Mouse (Mus musculus) CH12.LX (cell line): ENCODE measurements at regions not wholly inside any gene's neighbourhood (a gene's known extent, or its start where the extent isn't known, plus 50 kb on each side); places are given as distances from the start of the nearest gene placed in this dataset.

Source experiments
- DNase-seq: peaks from one replicate; pipeline ENCODE4 v3.0.0-alpha.2; 2013; ENCODE audit errors: extremely low read depth
- H3K27ac ChIP-seq: 2 replicates; pipeline ENCODE4 v1.5.1; 2012; ENCODE audit warnings: low read depth, mild to moderate bottlenecking, control low read depth, moderate library complexity; ENCODE audit not compliant: insufficient read depth
- H3K27me3 ChIP-seq: replicated peaks from 2 replicates; pipeline ENCODE3; 2012; ENCODE audit warnings: inconsistent platforms
- H3K36me3 ChIP-seq, 2 experiments: replicated peaks in 1 of 2; 2 replicates each; pipeline versions ENCODE3 to v1.6.1; 2012; ENCODE audit warnings: inconsistent platforms in 1 of 2, low read length in 1 of 2, mild to moderate bottlenecking in 1 of 2, mixed read lengths in 1 of 2, moderate library complexity in 1 of 2; ENCODE audit not compliant: control insufficient read depth in 1 of 2, insufficient read depth in 1 of 2
- H3K4me1 ChIP-seq, 2 experiments: 2 replicates each; pipeline ENCODE4 v1.6.1; 2012; ENCODE audit warnings: inconsistent platforms in 1 of 2, moderate library complexity in 1 of 2; ENCODE audit not compliant: insufficient read depth in 2 of 2, control insufficient read depth in 1 of 2
- H3K4me2 ChIP-seq: 2 replicates; pipeline ENCODE4 v1.6.1; 2012; ENCODE audit warnings: low read depth, mild to moderate bottlenecking, control low read depth; ENCODE audit not compliant: poor library complexity, insufficient read depth, severe bottlenecking
- H3K4me3 ChIP-seq, 3 experiments: fragments of 150-350 bp in 1 of 3; sonication (generic) in 1 of 3; replicated peaks in 1 of 3; 2 replicates each; pipeline versions ENCODE3 to v1.5.1; 2011 to 2012; ENCODE audit warnings: low read depth in 2 of 3, low read length in 2 of 3, mild to moderate bottlenecking in 2 of 3, moderate library complexity in 2 of 3, control low read depth in 1 of 3, improper control_type of control experiment in 1 of 3, inconsistent platforms in 1 of 3, mixed read lengths in 1 of 3; ENCODE audit not compliant: poor library complexity in 1 of 3
- H3K79me2 ChIP-seq: replicated peaks from 2 replicates; pipeline ENCODE4 v1.6.1; 2012; ENCODE audit warnings: mild to moderate bottlenecking, moderate library complexity; ENCODE audit not compliant: control insufficient read depth, poor library complexity, insufficient read depth, severe bottlenecking; ENCODE audit errors: extremely low read depth
- H3K9ac ChIP-seq: 2 replicates; pipeline ENCODE4 v1.6.1; 2012; ENCODE audit warnings: low read depth, mild to moderate bottlenecking, control low read depth, moderate library complexity; ENCODE audit not compliant: insufficient read depth
- H3K9me3 ChIP-seq: replicated peaks from 2 replicates; pipeline ENCODE3; 2012; ENCODE audit warnings: low read length, inconsistent platforms, mixed read lengths
- GABPA ChIP-seq: IDR thresholded peaks from 2 replicates; pipeline ENCODE4 v1.6.1; 2012; ENCODE audit warnings: low read depth, low read length, improper control_type of control experiment, inconsistent platforms; ENCODE audit not compliant: insufficient replicate concordance
- HCFC1 ChIP-seq: IDR thresholded peaks from 2 replicates; pipeline ENCODE4 v1.6.1; 2012; ENCODE audit warnings: low read depth, mild to moderate bottlenecking, inconsistent platforms, low read length, improper control_type of control experiment
- JUN ChIP-seq: IDR thresholded peaks from 2 replicates; pipeline ENCODE4 v1.6.1; 2011; ENCODE audit warnings: low read depth, mild to moderate bottlenecking, low read length, improper control_type of control experiment, moderate library complexity; ENCODE audit not compliant: insufficient read depth
- MAZ ChIP-seq: IDR thresholded peaks from 2 replicates; pipeline ENCODE4 v1.6.1; 2012; ENCODE audit warnings: low read depth, mild to moderate bottlenecking, inconsistent platforms, low read length, improper control_type of control experiment, moderate library complexity
- MEF2A ChIP-seq: IDR thresholded peaks from 2 replicates; pipeline ENCODE4 v1.6.1; 2014; ENCODE audit warnings: low read depth, mild to moderate bottlenecking, inconsistent platforms, low read length, improper control_type of control experiment, borderline replicate concordance
- MYC ChIP-seq: IDR thresholded peaks from 2 replicates; pipeline ENCODE4 v1.6.1; 2011; ENCODE audit warnings: low read depth, mild to moderate bottlenecking, improper control_type of control experiment, low read length
- NELFE ChIP-seq: IDR thresholded peaks from 2 replicates; pipeline ENCODE4 v1.6.1; 2011; ENCODE audit warnings: low read depth, low read length, improper control_type of control experiment
- SIN3A ChIP-seq: IDR thresholded peaks from 2 replicates; pipeline ENCODE4 v1.6.1; 2012; ENCODE audit warnings: low read length, improper control_type of control experiment, inconsistent platforms
- SMC3 ChIP-seq: IDR thresholded peaks from 2 replicates; pipeline ENCODE4 v1.6.1; 2011; ENCODE audit warnings: low read depth, low read length, improper control_type of control experiment
- UBTF ChIP-seq: IDR thresholded peaks from 2 replicates; pipeline ENCODE4 v1.6.1; 2012; ENCODE audit warnings: low read depth, mild to moderate bottlenecking, inconsistent platforms, low read length, improper control_type of control experiment, moderate library complexity
- USF1 ChIP-seq: IDR thresholded peaks from 2 replicates; pipeline ENCODE4 v1.6.1; 2014; ENCODE audit warnings: low read depth, mild to moderate bottlenecking, inconsistent platforms, low read length, improper control_type of control experiment
- USF2 ChIP-seq: conservative IDR thresholded peaks from 2 replicates; pipeline ENCODE4 v1.6.1; 2011; ENCODE audit warnings: low read depth, low read length, improper control_type of control experiment
- ZC3H11A ChIP-seq: IDR thresholded peaks from 2 replicates; pipeline ENCODE4 v1.6.1; 2012; ENCODE audit warnings: low read depth, mild to moderate bottlenecking, inconsistent platforms, low read length, improper control_type of control experiment
- ZKSCAN1 ChIP-seq: IDR thresholded peaks from 2 replicates; pipeline ENCODE4 v1.6.1; 2012; ENCODE audit warnings: low read depth, inconsistent platforms, low read length, improper control_type of control experiment, borderline replicate concordance
- ZNF384 ChIP-seq: IDR thresholded peaks from 2 replicates; pipeline ENCODE4 v1.6.1; 2012; ENCODE audit warnings: low read depth, low read length, improper control_type of control experiment, inconsistent platforms
- dilution Hi-C: fragments of 300-500 bp; cut with MboI; formaldehyde crosslinking; loops from 2 replicates; pipeline ENCODE4 v1.14.3; 2020; ENCODE audit warnings: low sequenced_read_pairs; ENCODE audit not compliant: extremely low pct_unique_long_range_greater_than_20kb, extremely low pct_ligation_motif_present
- in situ Hi-C: fragments of 300-500 bp; cut with MboI; formaldehyde crosslinking; loops from 3 replicates; pipeline ENCODE4 v1.14.3; 2019; ENCODE audit warnings: low sequenced_read_pairs, low pct_ligation_motif_present, low pct_unique_long_range_greater_than_20kb, mixed read lengths

DNA sequence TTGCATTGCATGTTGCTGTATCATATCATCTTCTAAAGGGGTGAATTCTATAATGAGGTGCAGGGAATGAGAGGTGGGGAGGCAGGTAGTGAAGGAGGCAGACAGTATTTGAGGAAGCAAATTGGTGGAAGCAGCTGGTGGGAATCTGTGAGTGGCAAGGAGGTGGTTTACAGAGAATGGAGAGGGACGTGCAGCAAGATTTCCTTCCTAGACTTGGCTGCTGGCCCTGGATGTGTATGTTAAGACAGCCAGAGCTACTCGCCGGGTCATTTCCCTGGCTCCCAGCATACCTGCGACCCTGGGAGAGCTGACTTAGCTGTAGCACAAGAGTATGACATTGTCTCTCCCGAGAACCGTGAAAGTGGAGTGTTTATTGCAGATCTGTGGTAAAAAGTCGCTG is 937.7 kb downstream of the Synb start:
- DNase-seq: no peak
- no peak overlapping the region for H3K4me2 ChIP-seq
- H3K4me1 ChIP-seq: no peaks in the 10 kb centered on the region
- H3K27ac ChIP-seq: no peak overlapping the region
- TF ChIP-seq MEF2A (no peak), USF1 (no peak), SIN3A (no peak)
- no peak overlapping the region for H3K4me3 ChIP-seq
- no peaks in the 10 kb centered on the region for H3K36me3 ChIP-seq
- H3K79me2 ChIP-seq: no peaks in the 10 kb centered on the region
- in situ Hi-C loops: no loop called here
- no peaks in the 10 kb centered on the region for H3K27me3 ChIP-seq
- dilution Hi-C loops: no loop called here
- H3K9ac ChIP-seq: no peak overlapping the region
- H3K9me3 ChIP-seq: no peaks in the 10 kb centered on the region

DNA sequence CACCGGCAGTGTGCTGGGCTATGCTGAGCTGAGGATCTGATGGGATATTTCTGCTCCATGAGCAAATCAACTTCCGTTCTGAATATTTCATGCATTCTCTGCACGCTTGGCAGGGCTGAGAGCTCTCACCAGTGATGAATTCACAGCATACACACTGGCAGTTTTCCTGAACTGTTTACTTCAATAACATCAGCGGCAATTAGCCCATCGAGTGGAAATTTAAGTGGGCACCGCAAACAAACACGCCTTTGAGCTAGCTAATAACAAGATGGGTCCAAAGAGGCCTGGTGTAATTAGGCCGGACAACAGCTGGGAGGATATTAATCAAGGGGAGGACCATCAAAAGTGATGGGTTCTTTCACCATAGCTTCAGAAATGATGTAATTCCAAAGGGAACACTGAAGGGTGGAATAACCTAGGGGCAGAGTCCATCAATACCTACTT is 938.6 kb downstream of the Synb start:
- DNase-seq: no peak
- dilution Hi-C loops: no loop called here
- H3K79me2 ChIP-seq: no peaks in the 10 kb centered on the region
- H3K9ac ChIP-seq: no peak overlapping the region
- no peak overlapping the region for H3K4me3 ChIP-seq
- H3K27me3 ChIP-seq: no peaks in the 10 kb centered on the region
- no peaks in the 10 kb centered on the region for H3K36me3 ChIP-seq
- TF ChIP-seq USF2: no peak
- no peak for TF ChIP-seq ZNF384
- TF ChIP-seq UBTF: no peak
- TF ChIP-seq MAZ: no peak
- TF ChIP-seq HCFC1: no peak
- TF ChIP-seq GABPA: no peak
- TF ChIP-seq ZKSCAN1: no peak
- no peak for TF ChIP-seq JUN
- TF ChIP-seq SMC3: no peak
- TF ChIP-seq MYC: no peak
- no peak for TF ChIP-seq NELFE
- TF ChIP-seq, all 38 proteins: peak for 0
- in situ Hi-C loops: no loop called here
- Histone ChIP-seq H3K27ac (no peak overlapping the region), H3K4me1 (no peaks in the 10 kb centered on the region), H3K4me2 (no peak overlapping the region), H3K9me3 (no peaks in the 10 kb centered on the region)

DNA sequence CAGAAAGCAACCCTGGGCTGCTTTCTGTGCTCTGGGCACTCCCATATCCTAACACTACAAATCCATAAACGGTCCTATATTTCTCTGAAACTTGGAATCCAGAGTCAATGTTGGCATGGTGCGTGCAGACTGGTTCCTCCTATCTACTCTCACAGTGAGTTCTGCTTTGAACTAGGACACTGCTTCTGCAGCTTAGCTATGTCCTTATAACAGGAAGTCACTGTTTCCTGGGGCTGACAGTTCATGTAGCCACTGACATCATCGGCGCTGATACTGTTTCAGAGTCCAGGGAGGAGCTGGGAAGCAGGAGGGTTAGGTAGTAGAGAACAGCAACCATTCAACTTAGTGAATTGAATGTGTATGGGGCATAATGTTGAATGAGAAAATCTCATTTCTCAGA is 948.6 kb downstream of the Synb start:
- no peak overlapping the region for H3K4me3 ChIP-seq
- DNase-seq: no peak
- no peak overlapping the region for H3K4me2 ChIP-seq
- no peaks in the 10 kb centered on the region for H3K79me2 ChIP-seq
- no peaks in the 10 kb centered on the region for H3K27me3 ChIP-seq
- in situ Hi-C loops (no loop called here), dilution Hi-C loops (no loop called here)
- no peaks in the 10 kb centered on the region for H3K36me3 ChIP-seq
- TF ChIP-seq ZC3H11A: no peak
- peaks cover 0 to 13% of the 10 kb centered on the region in 2 experiments; a peak in 2 of 4 replicates for H3K4me1 ChIP-seq
- H3K9me3 ChIP-seq: no peaks in the 10 kb centered on the region
- H3K27ac ChIP-seq: no peak overlapping the region
- no peak overlapping the region for H3K9ac ChIP-seq
